Mouse (Mus musculus) neural tube, embryonic 14.5 days (tissue): ENCODE results near the gene Gtf2i. TPM values are rescaled to one million over a fixed set of nuclear protein-coding genes. Genes with fewer than 3 reads are reported as not detected.

Experiments used
- ATAC-seq: fragments of 200-750 bp; cut with Nextera tagmentation; 2 replicates; pipeline ENCODE4 v1.8.0; 2017; ENCODE audit warnings: low read depth, mild to moderate bottlenecking, moderate TSS enrichment, moderate library complexity
- H3K27ac ChIP-seq: fragments of 300-500 bp; sonication (generic); 2 replicates; pipeline ENCODE4 v1.5.1; 2014; ENCODE audit warnings: low read depth, mild to moderate bottlenecking, control low read depth, low read length, moderate library complexity, mixed read lengths
- H3K27me3 ChIP-seq: fragments of 300-500 bp; sonication (generic); 2 replicates; pipeline ENCODE4 v1.6.1; 2014; ENCODE audit warnings: low read length; ENCODE audit not compliant: control insufficient read depth, insufficient read depth
- H3K36me3 ChIP-seq: fragments of 300-500 bp; sonication (generic); 2 replicates; pipeline ENCODE4 v1.6.1; 2014; ENCODE audit warnings: low read length, mixed read lengths; ENCODE audit not compliant: control insufficient read depth, insufficient read depth
- H3K4me1 ChIP-seq: fragments of 300-500 bp; sonication (generic); 2 replicates; pipeline ENCODE4 v1.6.1; 2014; ENCODE audit warnings: low read length; ENCODE audit not compliant: control insufficient read depth, insufficient read depth
- H3K4me2 ChIP-seq: fragments of 300-500 bp; sonication (generic); 2 replicates; pipeline ENCODE4 v1.6.1; 2014; ENCODE audit warnings: mild to moderate bottlenecking, low read depth, low read length, control low read depth
- H3K4me3 ChIP-seq: fragments of 300-500 bp; sonication (generic); 2 replicates; pipeline ENCODE4 v1.5.1; 2014; ENCODE audit warnings: low read depth, low read length, control low read depth, mixed read lengths
- H3K9ac ChIP-seq: fragments of 300-500 bp; sonication (generic); replicated peaks from 2 replicates; pipeline ENCODE4 v1.6.1; 2014; ENCODE audit warnings: low read depth, mild to moderate bottlenecking, control low read depth, low read length, mixed read lengths
- H3K9me3 ChIP-seq: fragments of 300-500 bp; sonication (generic); 2 replicates; pipeline ENCODE4 v1.6.1; 2016; ENCODE audit warnings: low read length; ENCODE audit not compliant: control insufficient read depth
- WGBS: fragments of 180-500 bp; shearing (Covaris S2); extraction: QIAGEN DNeasy Blood & Tissue Kit; methylation state at CpG from one replicate; pipeline ENCODE4 v1.1.7; 2014; 5-methylcytosine and 5-hydroxymethylcytosine counted together
- polyA plus RNA-seq: library from polyadenylated mRNA; unstranded; fragments of >200 nt; fragmentation: Nextera tagmentation; extraction: Ambion mirVana; gene quantifications from 2 replicates; pipeline ENCODE4 v1.2.1, GENCODE M21; 2014

Gene Gtf2i
- polyA plus RNA-seq, 1 experiment from 2014 or later = 111 TPM

- no peaks in the 10 kb centered on the region for H3K4me1 ChIP-seq
- H3K4me3 ChIP-seq = no peak overlapping the region
- no peaks in the 10 kb centered on the region for H3K9me3 ChIP-seq
- no peak for ATAC-seq
- WGBS = 91% methylated on average over 6 of the region's 6 CpGs
- no peak overlapping the region for H3K27ac ChIP-seq
- no peak overlapping the region for H3K4me2 ChIP-seq
- no peak overlapping the region for H3K9ac ChIP-seq
- H3K36me3 ChIP-seq = no peaks in the 10 kb centered on the region
- H3K27me3 ChIP-seq = no peaks in the 10 kb centered on the region
Observed at GRCm38 (mm10) chr5:134328482-134329001, 14.0 kb upstream of the Gtf2i start.

- no peak overlapping the region for H3K4me2 ChIP-seq
- no peak overlapping the region for H3K9ac ChIP-seq
- H3K4me3 ChIP-seq = no peak overlapping the region
- H3K36me3 ChIP-seq = no peaks in the 10 kb centered on the region
- 83% methylated on average over 13 of the region's 13 CpGs for WGBS
- H3K4me1 ChIP-seq = no peaks in the 10 kb centered on the region
- H3K9me3 ChIP-seq = no peaks in the 10 kb centered on the region
- H3K27ac ChIP-seq = no peak overlapping the region
- no peaks in the 10 kb centered on the region for H3K27me3 ChIP-seq
- ATAC-seq = no peak
Observed at GRCm38 (mm10) chr5:134325856-134326566, 11.5 kb upstream of the Gtf2i start.

- no peak for ATAC-seq
- Histone ChIP-seq H3K27ac (no peak overlapping the region), H3K4me1 (no peaks in the 10 kb centered on the region), H3K9me3 (no peaks in the 10 kb centered on the region), H3K9ac (no peak overlapping the region), H3K4me3 (no peak overlapping the region), H3K4me2 (no peak overlapping the region), H3K27me3 (no peaks in the 10 kb centered on the region), H3K36me3 (no peaks in the 10 kb centered on the region)
- WGBS = 34% methylated on average over 2 of the region's 2 CpGs
Observed at GRCm38 (mm10) chr5:134323869-134324268, 9.3 kb upstream of the Gtf2i start.

- no peaks in the 10 kb centered on the region for H3K27me3 ChIP-seq
- H3K36me3 ChIP-seq = no peaks in the 10 kb centered on the region
- WGBS = 89% methylated on average over 13 of the region's 13 CpGs
- H3K9ac ChIP-seq = no peak overlapping the region
- H3K4me1 ChIP-seq = no peaks in the 10 kb centered on the region
- no peak overlapping the region for H3K4me2 ChIP-seq
- ATAC-seq = no peak
- no peak overlapping the region for H3K27ac ChIP-seq
- H3K4me3 ChIP-seq = no peak overlapping the region
- no peaks in the 10 kb centered on the region for H3K9me3 ChIP-seq
Observed at GRCm38 (mm10) chr5:134323311-134323710, 8.8 kb upstream of the Gtf2i start.

GRCm38 (mm10) chr5:134322355-134322754 lies 7.8 kb upstream of the Gtf2i start:
- Histone ChIP-seq H3K4me1 (no peaks in the 10 kb centered on the region), H3K9me3 (no peaks in the 10 kb centered on the region), H3K9ac (no peak overlapping the region), H3K36me3 (no peaks in the 10 kb centered on the region), H3K27me3 (no peaks in the 10 kb centered on the region), H3K4me2 (no peak overlapping the region), H3K27ac (no peak overlapping the region), H3K4me3 (no peak overlapping the region)
- 89% methylated on average over 13 of the region's 13 CpGs for WGBS
- no peak for ATAC-seq

- ATAC-seq = no peak
- H3K27me3 ChIP-seq = no peaks in the 10 kb centered on the region
- no peaks in the 10 kb centered on the region for H3K36me3 ChIP-seq
- WGBS = 88% methylated on average over 7 of the region's 7 CpGs
- H3K9ac ChIP-seq = no peak overlapping the region
- no peaks in the 10 kb centered on the region for H3K4me1 ChIP-seq
- no peaks in the 10 kb centered on the region for H3K9me3 ChIP-seq
- H3K4me3 ChIP-seq = no peak overlapping the region
- H3K27ac ChIP-seq = no peak overlapping the region
- no peak overlapping the region for H3K4me2 ChIP-seq
Observed at GRCm38 (mm10) chr5:134321699-134322098, 7.1 kb upstream of the Gtf2i start.

GRCm38 (mm10) chr5:134318903-134319302 lies 4.3 kb upstream of the Gtf2i start:
- 94% methylated on average over 6 of the region's 6 CpGs for WGBS
- Histone ChIP-seq H3K4me2 (no peak overlapping the region), H3K9me3 (no peaks in the 10 kb centered on the region), H3K27ac (no peak overlapping the region), H3K4me3 (no peak overlapping the region), H3K36me3 (no peaks in the 10 kb centered on the region), H3K4me1 (peaks cover 5% of the 10 kb centered on the region; the same call in 1 of the 2 replicates), H3K9ac (no peak overlapping the region), H3K27me3 (no peaks in the 10 kb centered on the region)
- no peak for ATAC-seq

GRCm38 (mm10) chr5:134316721-134317120 lies 2.2 kb upstream of the Gtf2i start:
- ATAC-seq = no peak
- Histone ChIP-seq H3K9me3 (no peaks in the 10 kb centered on the region), H3K36me3 (no peaks in the 10 kb centered on the region), H3K4me3 (no peak overlapping the region), H3K27me3 (no peaks in the 10 kb centered on the region), H3K4me1 (peaks cover 10% of the 10 kb centered on the region), H3K27ac (no peak overlapping the region), H3K9ac (no peak overlapping the region), H3K4me2 (no peak overlapping the region)
- WGBS = 60% methylated on average over 7 of the region's 7 CpGs

- H3K4me2 ChIP-seq = peak overlapping the region; percentile 78
- no peaks in the 10 kb centered on the region for H3K27me3 ChIP-seq
- H3K9me3 ChIP-seq = no peaks in the 10 kb centered on the region
- ATAC-seq = no peak
- H3K4me1 ChIP-seq = peaks cover 10% of the 10 kb centered on the region
- H3K4me3 ChIP-seq = peak overlapping the region; percentile 85
- H3K9ac ChIP-seq = peak overlapping the region; percentile 37; the same call in 1 of the 2 replicates
- 1% methylated on average over 25 of the region's 25 CpGs for WGBS
- H3K36me3 ChIP-seq = no peaks in the 10 kb centered on the region
- peak overlapping the region; percentile 100 for H3K27ac ChIP-seq
Observed at GRCm38 (mm10) chr5:134315623-134316350, 1.2 kb upstream of the Gtf2i start.
